Mouse (Mus musculus) heart, embryonic 10.5 days (tissue): Measurements from ENCODE around the gene Rpp21. TPM values are rescaled to one million over a fixed set of nuclear protein-coding genes. Genes with fewer than 3 reads are reported as not detected.

Source experiments
- DNase-seq: peaks from one replicate; pipeline ENCODE4 v3.0.0-alpha.2; 2017; ENCODE audit warnings: low spot score
- H3K27ac ChIP-seq: fragments of 300-500 bp; sonication (generic); 2 replicates; pipeline ENCODE4 v1.5.1; 2016; ENCODE audit warnings: mild to moderate bottlenecking
- H3K27me3 ChIP-seq: fragments of 300-500 bp; sonication (generic); 2 replicates; pipeline ENCODE4 v1.6.1; 2016; ENCODE audit warnings: mild to moderate bottlenecking; ENCODE audit not compliant: poor library complexity, insufficient read depth, severe bottlenecking
- H3K36me3 ChIP-seq: fragments of 300-500 bp; sonication (generic); 2 replicates; pipeline ENCODE4 v1.6.1; 2016; ENCODE audit warnings: mild to moderate bottlenecking, moderate library complexity
- H3K4me1 ChIP-seq: fragments of 300-500 bp; sonication (generic); 2 replicates; pipeline ENCODE4 v1.6.1; 2016; ENCODE audit warnings: mild to moderate bottlenecking
- H3K4me3 ChIP-seq: fragments of 300-500 bp; sonication (generic); 2 replicates; pipeline ENCODE4 v1.5.1; 2016; ENCODE audit warnings: mild to moderate bottlenecking, moderate library complexity
- H3K9me3 ChIP-seq: fragments of 300-500 bp; sonication (generic); 2 replicates; pipeline ENCODE4 v1.6.1; 2016; ENCODE audit warnings: mild to moderate bottlenecking, moderate library complexity
- WGBS: fragments of 180-500 bp; shearing (Covaris S2); methylation state at CpG from one replicate; pipeline ENCODE4 v1.1.7; 2016; 5-methylcytosine and 5-hydroxymethylcytosine counted together
- polyA plus RNA-seq: library from polyadenylated mRNA; unstranded; fragments of >200 nt; fragmentation: Nextera tagmentation; extraction: Ambion mirVana; gene quantifications from 2 replicates; pipeline ENCODE4 v1.2.1, GENCODE M21; 2016

Rpp21 gene
- 106 and 108 TPM in 2 replicates for polyA plus RNA-seq

DNA sequence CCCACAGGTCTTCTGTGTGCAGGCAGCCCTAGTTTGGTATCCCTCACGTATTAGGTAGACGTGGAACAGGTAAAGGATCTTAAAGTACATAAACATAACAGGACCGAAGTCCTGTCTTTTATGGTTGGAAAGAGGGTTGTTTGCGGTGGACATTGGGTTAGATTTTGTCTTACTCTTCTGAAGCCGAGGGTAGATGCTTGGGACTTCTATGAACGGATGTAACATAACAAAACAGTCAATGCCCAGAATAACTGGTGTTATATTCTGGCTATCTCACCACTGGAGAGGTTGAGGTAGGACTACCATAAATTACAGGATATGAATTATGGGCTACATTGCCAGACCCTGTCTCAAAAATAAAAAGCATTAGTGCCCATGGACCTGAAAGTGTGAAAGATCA, at the start of gene Rpp21:
Rpp21 (minus strand) TSS at position 101 of the 400 bp plus-strand sequence.
- Histone ChIP-seq H3K27me3 (no peaks in the 10 kb centered on the region), H3K27ac (peak within 1 kb of the TSS; percentile 92), H3K9me3 (no peaks in the 10 kb centered on the region), H3K4me1 (peaks cover 17% of the 10 kb centered on the region), H3K4me3 (peak within 1 kb of the TSS; percentile 82), H3K36me3 (peaks cover 50% of the 10 kb centered on the region)
- WGBS = 52% methylated on average over 6 of the region's 6 CpGs
- DNase-seq = no peak

DNA sequence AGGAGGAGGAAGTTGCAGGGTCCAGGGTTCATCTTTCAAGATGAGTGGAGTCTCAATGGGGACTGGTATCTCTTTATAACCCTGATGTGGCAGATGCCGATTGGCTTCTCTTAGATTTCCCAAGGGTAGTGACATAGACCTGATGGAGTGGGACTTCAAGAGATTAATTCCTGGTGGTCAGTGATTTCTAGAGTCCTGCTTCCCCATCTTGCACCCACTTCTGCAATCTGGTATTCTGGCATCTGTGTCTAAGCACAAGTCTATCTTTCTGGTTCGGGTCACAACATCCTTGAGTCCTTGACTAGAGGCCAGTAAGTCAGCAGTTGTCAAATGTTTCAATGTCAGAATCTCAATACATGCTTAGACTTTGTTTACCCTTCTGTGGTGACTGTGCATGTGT, 28.5 kb upstream of the Rpp21 start, which contains the start of gene H2-M10.2:
H2-M10.2 (minus strand) TSS at position 101 of the 400 bp plus-strand sequence.
- Histone ChIP-seq H3K4me1 (no peaks in the 10 kb centered on the region), H3K27me3 (no peaks in the 10 kb centered on the region), H3K9me3 (peaks cover 8% of the 10 kb centered on the region; the same call in 1 of the 2 replicates), H3K27ac (no peak within 1 kb of the TSS), H3K4me3 (no peak within 1 kb of the TSS), H3K36me3 (peaks cover 12% of the 10 kb centered on the region)
- DNase-seq = no peak
- 85% methylated on average over 2 of the region's 2 CpGs for WGBS

DNA sequence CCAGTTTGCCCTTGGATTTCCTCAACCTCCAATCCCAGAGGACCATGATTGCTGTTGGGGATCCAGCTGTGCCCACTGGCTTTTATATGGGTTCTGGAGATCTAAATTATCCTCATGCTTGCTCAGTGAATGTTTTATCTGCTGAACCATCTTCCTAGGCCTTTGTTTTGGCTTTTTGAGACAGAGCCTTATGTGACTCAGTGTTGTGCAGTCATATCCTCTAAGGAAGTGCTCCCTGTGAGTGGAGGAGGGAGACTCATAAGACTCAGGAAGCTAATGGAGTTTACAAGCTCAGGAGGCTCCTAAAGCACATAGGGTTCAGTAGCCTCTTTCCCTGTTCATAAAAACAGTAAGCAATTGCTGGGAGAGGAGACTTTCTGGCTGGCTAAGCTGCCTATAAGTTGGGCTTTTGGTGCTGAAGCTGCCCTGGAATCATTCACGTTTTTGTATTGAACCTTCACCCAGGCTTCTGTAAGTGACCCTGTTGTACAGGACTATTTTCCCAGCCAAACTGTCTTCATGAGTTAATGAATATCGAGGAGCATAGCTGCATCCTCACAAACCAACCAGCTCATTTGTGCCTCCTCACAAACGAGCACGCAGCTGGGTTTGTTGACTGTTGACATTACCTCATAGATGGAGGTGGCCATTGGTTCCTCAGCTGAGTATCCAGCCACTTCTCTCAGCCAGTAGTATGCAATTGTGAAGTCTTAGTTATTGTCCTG, 23.8 kb upstream of the Rpp21 start:
- H3K36me3 ChIP-seq = peaks cover 46% of the 10 kb centered on the region
- 91% methylated on average over 4 of the region's 4 CpGs for WGBS
- no peaks in the 10 kb centered on the region for H3K27me3 ChIP-seq

DNA sequence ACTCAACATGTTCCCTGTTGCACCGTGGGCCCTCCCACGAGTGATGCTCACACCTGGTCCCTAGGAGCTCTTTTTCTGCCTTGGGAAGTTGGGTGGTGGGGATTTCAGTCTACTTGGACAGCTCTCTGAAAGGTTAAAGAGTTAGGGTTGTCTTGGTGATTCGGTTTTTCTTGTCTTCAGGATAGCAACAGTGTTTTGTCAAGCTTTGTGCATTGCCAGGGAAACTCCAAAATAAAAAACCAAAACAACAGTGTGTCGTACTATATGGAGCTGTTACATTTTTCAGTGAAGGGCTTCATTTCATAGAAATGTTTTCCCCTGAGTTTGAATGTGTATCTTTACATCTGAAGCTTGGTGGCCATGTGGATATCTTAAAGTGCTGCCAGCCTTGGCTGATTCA, 16.9 kb upstream of the Rpp21 start:
- Histone ChIP-seq H3K27me3 (no peaks in the 10 kb centered on the region), H3K9me3 (no peaks in the 10 kb centered on the region), H3K27ac (no peak overlapping the region), H3K36me3 (peaks cover 44% of the 10 kb centered on the region), H3K4me3 (no peak overlapping the region), H3K4me1 (peaks cover 17% of the 10 kb centered on the region)
- no peak for DNase-seq
- 93% methylated on average over 4 of the region's 4 CpGs for WGBS

More for the DNA sequence above, 23.8 kb upstream of the Rpp21 start:
- Histone ChIP-seq H3K4me3 (no peak overlapping the region), H3K27ac (no peak overlapping the region), H3K9me3 (peaks cover 8% of the 10 kb centered on the region; the same call in 1 of the 2 replicates), H3K4me1 (no peaks in the 10 kb centered on the region)
- DNase-seq = no peak

DNA sequence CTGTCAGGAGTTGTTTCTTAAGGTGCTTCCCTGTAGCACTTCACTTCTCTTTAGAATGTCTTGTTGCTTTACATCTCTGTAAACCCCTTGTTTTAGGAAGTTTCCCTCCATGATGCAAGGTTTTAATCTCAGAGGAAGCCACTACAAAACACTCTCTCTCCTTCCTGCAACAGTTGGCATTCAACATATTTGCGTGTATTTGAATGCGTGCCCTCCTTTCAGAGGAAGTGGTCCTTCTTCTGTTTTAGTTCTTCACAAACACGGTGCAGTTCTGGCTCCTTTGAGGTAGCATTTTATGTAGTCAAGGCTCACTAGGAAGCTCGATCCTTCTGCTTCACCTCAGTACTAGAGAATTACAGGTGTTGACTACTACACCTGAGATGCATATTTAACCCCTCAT, 15.9 kb upstream of the Rpp21 start:
- Histone ChIP-seq H3K4me3 (no peak overlapping the region), H3K36me3 (peaks cover 39% of the 10 kb centered on the region), H3K4me1 (peaks cover 17% of the 10 kb centered on the region), H3K27me3 (no peaks in the 10 kb centered on the region), H3K27ac (no peak overlapping the region), H3K9me3 (no peaks in the 10 kb centered on the region)
- WGBS = 89% methylated on average over 4 of the region's 4 CpGs
- no peak for DNase-seq

DNA sequence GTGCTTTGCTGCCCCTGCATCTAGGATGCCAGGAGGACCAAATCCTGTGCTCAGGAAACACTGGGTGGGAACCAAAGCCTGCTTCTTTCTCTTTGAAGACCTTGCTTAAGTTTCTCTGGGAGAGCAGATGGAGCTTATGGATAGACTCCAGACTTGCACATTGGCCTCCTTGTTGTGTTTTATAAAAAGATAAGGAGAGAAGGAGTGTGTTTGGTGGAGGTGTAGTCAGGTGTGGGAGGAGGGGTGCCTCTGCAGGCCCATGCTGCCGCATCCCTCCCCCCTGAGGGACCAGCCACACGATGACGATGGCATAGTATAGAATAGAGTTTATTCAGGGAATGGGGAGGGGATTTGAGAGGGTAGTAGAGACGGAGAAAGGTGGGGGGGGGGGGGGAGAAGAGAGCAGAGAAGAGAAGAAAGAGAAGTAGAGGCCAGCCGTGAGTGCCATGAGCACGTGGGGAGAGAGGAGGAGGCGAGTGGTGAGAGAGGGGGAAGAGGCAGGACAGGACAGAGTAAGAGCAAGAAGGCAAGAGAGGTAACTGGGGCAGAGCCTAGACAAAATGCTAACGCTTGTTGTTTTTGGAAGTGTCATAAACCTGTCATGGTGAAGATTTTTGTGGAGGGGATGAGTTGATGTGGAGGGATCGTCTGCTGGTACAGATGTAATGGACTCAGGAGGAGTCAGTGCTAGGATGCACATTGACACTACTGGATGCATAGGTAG, 14.9 kb upstream of the Rpp21 start:
- 87% methylated on average over 9 of the region's 9 CpGs for WGBS
- no peak for DNase-seq
- H3K36me3 ChIP-seq = peaks cover 38% of the 10 kb centered on the region
- no peaks in the 10 kb centered on the region for H3K9me3 ChIP-seq
- H3K4me3 ChIP-seq = peak overlapping the region; percentile 99
- no peak overlapping the region for H3K27ac ChIP-seq
- no peaks in the 10 kb centered on the region for H3K27me3 ChIP-seq
- peaks cover 17% of the 10 kb centered on the region for H3K4me1 ChIP-seq

DNA sequence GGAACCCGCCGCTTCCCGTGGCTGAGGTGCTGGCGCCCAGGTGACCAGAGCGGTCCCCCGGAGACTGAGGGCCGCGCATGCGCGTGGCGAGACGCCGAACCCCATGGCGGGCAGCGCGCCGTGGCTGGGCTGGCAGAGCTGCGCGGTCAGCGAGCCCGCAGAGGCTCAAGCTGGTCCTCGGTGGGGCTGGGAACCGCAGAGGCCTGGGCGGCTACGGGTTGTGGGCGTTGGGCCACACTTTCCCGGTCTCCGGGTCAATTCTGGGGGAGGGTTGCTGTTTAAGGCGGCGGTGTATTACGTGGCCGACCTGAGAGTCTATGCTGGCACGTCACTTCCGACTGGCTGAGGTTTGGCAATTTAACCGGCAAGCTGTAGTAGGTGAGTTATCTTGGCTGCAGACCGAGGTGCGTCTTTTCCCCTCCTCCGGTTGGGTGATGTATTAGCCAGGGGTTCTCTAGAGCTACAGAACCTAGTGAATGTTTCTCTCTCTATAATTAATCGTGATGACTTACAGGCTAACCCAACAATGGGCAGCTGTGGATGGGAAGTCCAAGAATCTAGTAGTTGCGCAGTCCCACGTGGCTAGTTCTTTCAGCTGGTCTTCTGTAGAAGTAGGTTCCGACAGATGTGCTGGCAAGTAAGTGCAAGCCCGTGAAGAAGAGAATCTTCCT, 13.9 kb upstream of the Rpp21 start, which contains the start of gene Trim39:
Trim39 (minus strand) TSS at position 662 of the 671 bp plus-strand sequence.
- H3K4me1 ChIP-seq = peaks cover 17% of the 10 kb centered on the region
- peak; percentile 92 for DNase-seq
- no peaks in the 10 kb centered on the region for H3K27me3 ChIP-seq
- H3K27ac ChIP-seq = peak within 1 kb of the TSS; percentile 99
- H3K9me3 ChIP-seq = no peaks in the 10 kb centered on the region
- peaks cover 44% of the 10 kb centered on the region for H3K36me3 ChIP-seq
- peak within 1 kb of the TSS; percentile 99 for H3K4me3 ChIP-seq
- 2% methylated on average over 39 of the region's 43 CpGs for WGBS

DNA sequence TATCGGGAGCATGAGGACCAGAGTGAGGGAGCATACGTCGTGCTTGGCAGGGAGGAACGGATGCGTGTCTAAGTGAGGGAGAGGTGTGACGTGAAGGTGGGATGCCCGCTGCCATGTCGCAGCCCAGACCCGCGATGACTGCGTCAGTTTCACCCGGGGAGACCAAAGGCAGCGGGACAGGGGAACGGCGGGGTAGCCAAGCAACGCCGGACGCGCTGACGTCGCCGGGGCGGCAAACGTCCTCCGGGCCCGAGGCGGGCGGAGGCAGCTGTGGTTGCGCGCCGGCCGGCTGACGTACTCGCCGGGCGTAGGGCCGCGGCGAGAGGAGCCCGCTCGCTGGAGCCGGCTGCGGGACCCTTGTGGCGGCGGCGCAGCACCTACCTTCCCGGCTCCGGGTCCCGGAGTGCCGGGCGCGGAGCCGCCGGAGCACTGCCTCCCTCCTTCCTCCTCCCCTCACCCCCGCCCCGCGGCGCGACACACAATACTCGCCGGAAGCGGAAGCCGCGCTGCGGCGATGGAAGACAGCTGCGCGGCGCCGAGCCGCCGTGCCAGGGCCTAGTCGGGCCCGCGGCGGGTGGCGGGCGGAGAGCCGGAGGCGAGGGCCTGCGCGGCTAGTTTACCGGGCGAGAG, 13.2 kb upstream of the Rpp21 start:
- H3K27me3 ChIP-seq = no peaks in the 10 kb centered on the region
- H3K27ac ChIP-seq = peak overlapping the region; percentile 99
- peak overlapping the region; percentile 99 for H3K4me3 ChIP-seq
- H3K9me3 ChIP-seq = no peaks in the 10 kb centered on the region
- DNase-seq = peak; percentile 93
- peaks cover 17% of the 10 kb centered on the region for H3K4me1 ChIP-seq
- H3K36me3 ChIP-seq = peaks cover 44% of the 10 kb centered on the region
- whole genome bisulfite sequencing = under 1% methylated on average over 79 of the region's 84 CpGs

DNA sequence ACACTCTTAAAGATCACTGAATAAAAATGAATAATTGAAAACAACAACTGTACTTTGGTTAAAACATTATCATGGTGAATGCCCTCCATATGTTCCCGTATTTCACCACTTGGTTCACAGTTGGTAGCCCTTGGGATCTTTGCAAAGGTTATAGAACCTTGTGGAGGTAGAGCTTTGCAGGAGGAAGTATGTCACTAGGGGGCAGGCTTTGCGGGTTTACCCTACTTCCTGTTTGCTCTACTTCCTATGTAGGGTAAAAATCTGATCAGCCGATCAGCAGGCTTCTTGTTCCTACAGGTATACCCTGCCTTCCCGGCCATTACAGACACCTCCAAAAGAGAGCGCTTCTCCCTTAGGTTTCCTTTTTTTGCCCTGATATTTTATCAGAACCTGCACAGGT, 8.0 kb upstream of the Rpp21 start:
- H3K36me3 ChIP-seq = peaks cover 71% of the 10 kb centered on the region
- H3K27ac ChIP-seq = no peak overlapping the region

DNA sequence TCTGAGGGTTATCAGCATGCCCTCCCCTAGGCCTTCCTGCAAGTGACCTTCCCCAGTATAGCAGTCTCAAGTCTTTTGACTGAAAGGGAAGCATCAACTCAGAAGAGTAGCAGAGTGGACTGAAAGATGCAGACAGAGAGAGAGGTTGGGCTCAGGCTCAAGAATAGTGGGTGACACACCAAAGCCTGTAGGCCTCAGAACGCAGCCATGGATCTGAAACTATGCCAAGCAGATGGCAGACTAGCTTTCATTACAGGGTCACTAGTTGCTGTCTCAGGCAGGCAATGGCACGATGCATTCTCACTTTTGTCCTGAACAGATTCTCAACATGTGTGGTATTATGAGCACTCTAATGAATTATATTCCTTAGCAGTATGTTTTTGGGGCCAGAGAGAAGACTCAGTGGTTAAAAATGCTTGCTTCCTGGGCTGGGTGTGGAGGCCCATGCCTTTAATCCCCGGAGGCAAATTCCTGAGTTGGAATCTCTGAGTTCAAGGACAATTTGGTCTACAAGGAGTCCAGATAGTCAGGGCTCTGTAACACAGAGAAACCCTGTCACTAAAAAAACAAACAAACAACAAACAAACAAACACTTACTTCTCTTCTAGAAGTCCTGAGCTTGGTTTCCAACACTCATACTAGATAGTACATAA, 6.5 kb upstream of the Rpp21 start:
- DNase-seq = no peak
- H3K36me3 ChIP-seq = peaks cover 85% of the 10 kb centered on the region
- no peaks in the 10 kb centered on the region for H3K4me1 ChIP-seq
- H3K9me3 ChIP-seq = no peaks in the 10 kb centered on the region
- 89% methylated on average over 3 of the region's 3 CpGs for whole genome bisulfite sequencing
- H3K27ac ChIP-seq = no peak overlapping the region
- H3K4me3 ChIP-seq = no peak overlapping the region
- no peaks in the 10 kb centered on the region for H3K27me3 ChIP-seq

More for the DNA sequence above, 8.0 kb upstream of the Rpp21 start:
- Histone ChIP-seq H3K9me3 (no peaks in the 10 kb centered on the region), H3K4me3 (no peak overlapping the region), H3K27me3 (no peaks in the 10 kb centered on the region), H3K4me1 (peaks cover 5% of the 10 kb centered on the region)
- WGBS = 75% methylated on average over 5 of the region's 5 CpGs
- DNase-seq = no peak

DNA sequence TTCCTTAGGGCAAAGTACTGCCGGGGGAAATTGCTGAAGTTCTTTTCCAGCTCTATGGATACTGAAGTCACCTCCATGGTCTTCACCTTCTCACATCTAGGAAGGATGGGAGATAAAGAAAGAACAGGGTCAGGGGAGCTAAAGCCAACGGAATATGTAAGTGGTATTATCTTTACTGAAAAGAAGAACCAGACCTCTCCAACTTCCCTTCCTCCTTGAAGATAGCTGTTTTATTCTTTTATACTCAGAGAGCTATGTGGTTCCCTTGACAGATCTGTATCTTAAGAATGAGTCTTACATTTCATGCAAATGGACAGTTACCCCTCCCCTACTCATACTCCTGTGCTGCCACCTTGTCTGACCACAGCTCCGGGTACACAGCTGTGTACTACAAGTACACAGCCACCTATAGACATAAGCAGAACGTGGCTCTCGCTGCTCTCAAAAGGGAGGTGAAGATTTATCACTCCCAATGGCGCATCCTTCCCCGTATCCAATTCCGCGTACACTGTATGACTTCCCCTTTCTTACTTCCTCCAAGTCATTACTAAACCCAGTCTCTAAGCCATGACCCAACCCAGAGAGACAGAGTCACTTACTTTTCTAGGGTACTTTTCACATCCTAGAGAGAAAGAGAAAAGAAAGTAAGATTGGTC, 3.8 kb upstream of the Rpp21 start:
- Histone ChIP-seq H3K27ac (no peak overlapping the region), H3K4me1 (peaks cover 4% of the 10 kb centered on the region; the same call in 1 of the 2 replicates), H3K9me3 (no peaks in the 10 kb centered on the region), H3K36me3 (peaks cover 76% of the 10 kb centered on the region), H3K4me3 (no peak overlapping the region), H3K27me3 (no peaks in the 10 kb centered on the region)
- WGBS = 95% methylated on average over 9 of the region's 9 CpGs
- no peak for DNase-seq
